In the genomic region with DNA sequence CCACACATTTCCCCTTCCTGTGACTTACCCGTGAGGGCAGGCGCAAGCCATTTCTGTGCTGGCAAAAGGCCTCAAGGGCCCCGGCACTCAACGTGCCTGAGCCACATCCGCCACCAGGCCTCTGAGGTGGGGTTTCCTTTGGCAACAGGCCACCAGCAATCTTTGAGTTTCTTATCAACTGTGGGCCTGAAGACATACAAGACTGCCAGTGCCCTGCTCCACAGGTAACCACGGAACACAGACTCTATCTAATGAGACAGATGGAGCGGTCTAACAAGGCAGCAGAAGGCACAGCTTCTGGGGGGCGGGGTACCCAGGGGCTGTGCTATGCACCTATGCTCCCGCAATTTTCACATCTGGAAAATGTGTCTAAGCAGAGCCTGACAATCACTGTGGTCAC, we compare ENCODE assay signal across 9 mouse cellular contexts. TPM values are rescaled to one million over a fixed set of nuclear protein-coding genes. Genes with fewer than 3 reads are reported as not detected.
DNase-seq lines count a peak whose midpoint lies in the region; ATAC-seq and TF ChIP-seq lines count a peak whose summit lies in the region.
"Had no signal": no experiment of that assay in that cellular context is flagged by ENCODE, and none has a peak within 500 bp of the region (broad histone marks: within the 10 kb centered on the region; RNA-seq: fewer than 3 reads in every experiment).

No protein-coding gene starts in this region.

- no peak for TF ChIP-seq POLR2A in spleen, adult 2 months (IDR thresholded peaks at IDR 0.05; ENCODE audit: low read depth, low read length)

- peak; percentile 35; the same call in 1 of the 2 replicates for ATAC-seq in heart, embryonic 15.5 days (replicated peaks; ENCODE audit: insufficient number of reproducible peaks, insufficient read depth, low FRiP score, low read depth)
- ATAC-seq in liver, embryonic 12.5 days, result peak; percentile 72

- TF ChIP-seq CTCF in spleen, adult 2 months (IDR thresholded peaks at IDR 0.05; ENCODE audit: extremely low read depth, insufficient read depth, insufficient read length, insufficient replicate concordance), result peak; percentile 27; the same call in 1 of the 2 replicates

- H3K27me3 ChIP-seq in heart, embryonic 15.5 days, result no peaks in the 10 kb centered on the region
- H3K27me3 ChIP-seq in liver, embryonic 12.5 days (replicated peaks), result no peaks in the 10 kb centered on the region
- H3K27me3 ChIP-seq in spleen, adult 2 months (ENCODE audit: control insufficient read depth, insufficient read depth, low read length), result no peaks in the 10 kb centered on the region

- no peaks in the 10 kb centered on the region for H3K9me3 ChIP-seq in heart, embryonic 15.5 days (replicated peaks)
- H3K9me3 ChIP-seq in liver, embryonic 12.5 days (replicated peaks), result no peaks in the 10 kb centered on the region

- peak; percentile 14 for DNase-seq in urinary bladder, postnatal 14 days (ENCODE audit: low spot score)
- no peak for DNase-seq in urinary bladder, adult 2 months (ENCODE audit: low spot score)
- peak; percentile 59 to 74 for DNase-seq in spleen, adult 2 months (ENCODE audit: low read depth in 1 of 2, low spot score in 2 of 2)
- no peak for DNase-seq in layer of hippocampus, postnatal 25 days (ENCODE audit: extremely low spot score in 1 of 2, low spot score in 1 of 2)
- DNase-seq in embryo, embryonic 10.5 days (ENCODE audit: low spot score), result no peak
- DNase-seq in layer of hippocampus, postnatal 14 days (ENCODE audit: low spot score in 2 of 2), result no peak

- peak overlapping the region; percentile 57 for H3K27ac ChIP-seq in heart, embryonic 15.5 days
- H3K27ac ChIP-seq in liver, embryonic 12.5 days, result no peak overlapping the region
- H3K27ac ChIP-seq in spleen, adult 2 months (ENCODE audit: insufficient read depth, low read length), result peak overlapping the region; percentile 77
- H3K27ac ChIP-seq: macrophage had no signal

- H3K4me3 ChIP-seq in heart, embryonic 15.5 days, result no peak overlapping the region
- H3K4me3 ChIP-seq in liver, embryonic 12.5 days, result no peak overlapping the region
- H3K4me3 ChIP-seq in spleen, adult 2 months (ENCODE audit: extremely low read depth, insufficient read depth, insufficient read length), result no peak overlapping the region

- H3K36me3 ChIP-seq in heart, embryonic 15.5 days, result no peaks in the 10 kb centered on the region; the same call in 1 of the 2 replicates
- no peaks in the 10 kb centered on the region for H3K36me3 ChIP-seq in liver, embryonic 12.5 days
- peaks cover 4% of the 10 kb centered on the region for H3K36me3 ChIP-seq in spleen, adult 2 months (ENCODE audit: control insufficient read depth, insufficient read depth, low read length)

- H3K4me1 ChIP-seq in heart, embryonic 15.5 days (replicated peaks), result peaks cover 16% of the 10 kb centered on the region
- H3K4me1 ChIP-seq in liver, embryonic 12.5 days, result peaks cover 21% of the 10 kb centered on the region
- peaks cover 15% of the 10 kb centered on the region for H3K4me1 ChIP-seq in spleen, adult 2 months (ENCODE audit: control insufficient read depth, insufficient read depth, insufficient read length)

- WGBS in heart, embryonic 15.5 days, result 39% methylated on average over 9 of the region's 9 CpGs
- 29% methylated on average over 9 of the region's 9 CpGs for WGBS in liver, embryonic 12.5 days (ENCODE audit: insufficient replicate concordance)
- WGBS in spleen, adult 2 months, result 21% methylated on average over 9 of the region's 9 CpGs

- H3K9ac ChIP-seq in heart, embryonic 15.5 days, result no peak overlapping the region
- no peak overlapping the region for H3K9ac ChIP-seq in liver, embryonic 12.5 days

- 0 out of 2 replicates have a peak overlapping the region, but pooled peaks have one; percentile 7 for H3K4me2 ChIP-seq in heart, embryonic 15.5 days
- H3K4me2 ChIP-seq in liver, embryonic 12.5 days, result no peak overlapping the region

RNA-seq across cellular contexts. Expression of a gene that starts 54.4 kb away (rescaled TPM):
- 8.3 and 9.6 TPM in 2 replicates for polyA plus RNA-seq in urinary bladder, adult 2 months (2012; rRNA removed)
- 29.7 and 32.9 TPM in 2 replicates for polyA plus RNA-seq in heart, embryonic 15.5 days (2015; fragmentation: Nextera tagmentation; extraction: Ambion mirVana)
- 9.8 and 11.0 TPM in 2 replicates for polyA plus RNA-seq in liver, embryonic 12.5 days (2016; fragmentation: Nextera tagmentation; extraction: Ambion mirVana)
- polyA plus RNA-seq in spleen, adult 2 months (2012; rRNA removed), result 67.4 and 101 TPM in 2 replicates
- total RNA-seq in layer of hippocampus, postnatal 25 days (2021), result 10 to 100 TPM; 14.2 to 14.7 TPM
- total RNA-seq in layer of hippocampus, postnatal 14 days (2021), result 10 to 100 TPM; 12.8 to 14.5 TPM

Comparison
In these comparisons a context has a peak if more than half of its experiments do, and no peak if none do; other contexts are left out.
1. DNase-seq: peak in urinary bladder, postnatal 14 days (single experiment) and spleen, adult 2 months (2 of 2); none in urinary bladder, adult 2 months (single experiment), layer of hippocampus, postnatal 25 days (0 of 2), embryo, embryonic 10.5 days (single experiment) and layer of hippocampus, postnatal 14 days (0 of 2).